Mouse (Mus musculus) ZHBTc4 (cell line): ENCODE results near the gene Pgs1.

Experiments
- DNase-seq: peaks from one replicate; pipeline ENCODE4 v3.0.0-alpha.2; 2011; ENCODE audit warnings: low read depth, low spot score

The Pgs1 gene

DNA sequence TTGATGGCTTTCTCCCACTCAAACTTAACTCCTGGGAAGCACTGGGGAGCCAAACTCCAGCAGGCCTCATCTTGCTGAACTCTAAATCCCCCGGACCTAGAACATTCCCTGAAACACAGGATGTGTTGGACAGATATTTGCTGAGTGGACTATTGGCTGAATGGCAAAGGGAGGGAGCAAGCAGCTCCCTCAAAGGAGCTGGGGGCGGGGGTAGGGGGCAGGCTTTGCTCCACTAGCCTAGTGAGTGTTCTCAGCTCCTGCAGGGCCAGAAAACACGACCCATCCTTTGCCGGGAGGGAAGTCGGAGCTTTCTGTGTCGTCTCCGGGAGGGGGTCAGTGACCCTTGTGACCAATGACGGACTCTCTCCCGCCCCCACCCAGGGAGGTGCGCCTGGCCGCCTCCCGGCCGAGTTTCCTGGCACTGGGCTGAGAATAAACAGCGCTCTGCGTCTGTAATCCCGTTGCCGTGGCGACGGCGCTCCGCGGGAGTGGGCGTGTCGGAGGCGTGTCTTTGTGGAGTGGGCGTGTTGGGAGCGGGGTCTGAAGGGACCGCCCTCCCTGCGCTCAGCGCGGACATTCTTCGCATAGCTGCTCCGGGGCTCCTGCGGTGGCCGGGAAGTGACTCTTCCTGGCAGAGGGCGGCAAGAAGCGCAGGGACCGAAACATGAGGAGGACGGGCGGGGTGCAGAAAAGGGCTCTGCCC lies 22.9 kb upstream of the Pgs1 start:
- DNase-seq = peak; percentile 99

DNA sequence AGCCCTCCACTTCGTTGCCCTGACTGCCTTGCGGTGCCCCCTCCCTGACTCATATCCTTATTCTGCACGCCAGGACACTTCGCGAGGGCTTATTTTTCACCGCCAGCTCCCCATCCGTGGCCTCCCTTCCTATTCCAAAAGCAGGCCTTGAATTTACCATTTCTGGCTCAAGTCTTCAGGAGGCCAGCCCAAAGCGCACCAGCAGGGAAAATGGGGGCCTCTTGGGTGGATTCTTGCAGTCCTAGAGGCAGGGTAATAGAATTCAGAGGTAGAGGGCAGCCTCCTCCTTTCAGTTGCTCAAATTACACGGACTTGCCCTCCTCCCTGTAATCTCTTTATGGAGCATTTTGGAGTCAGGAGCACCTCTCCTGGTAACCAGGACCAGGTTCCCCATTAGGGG lies 22.2 kb upstream of the Pgs1 start:
- DNase-seq = no peak

DNA sequence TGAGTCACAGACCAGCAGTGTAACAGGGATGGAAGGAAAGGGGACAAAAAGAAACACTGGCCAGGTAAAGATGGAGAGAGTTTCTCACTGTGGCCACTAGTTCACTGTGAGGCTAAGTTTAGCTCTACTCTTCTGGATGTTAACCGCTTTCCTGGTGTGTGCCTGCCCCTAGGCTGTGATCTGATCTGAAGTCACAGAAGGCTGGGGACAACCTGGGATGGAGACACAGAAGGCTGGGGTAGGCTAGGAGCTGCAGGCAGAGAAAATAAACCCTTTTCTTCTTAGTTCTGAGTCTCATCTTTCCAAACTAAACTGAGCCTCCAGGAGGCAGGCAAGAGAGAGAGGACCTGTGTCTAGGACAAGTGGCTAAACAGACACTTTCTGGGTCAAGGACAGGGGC lies 21.8 kb upstream of the Pgs1 start:
- no peak for DNase-seq

DNA sequence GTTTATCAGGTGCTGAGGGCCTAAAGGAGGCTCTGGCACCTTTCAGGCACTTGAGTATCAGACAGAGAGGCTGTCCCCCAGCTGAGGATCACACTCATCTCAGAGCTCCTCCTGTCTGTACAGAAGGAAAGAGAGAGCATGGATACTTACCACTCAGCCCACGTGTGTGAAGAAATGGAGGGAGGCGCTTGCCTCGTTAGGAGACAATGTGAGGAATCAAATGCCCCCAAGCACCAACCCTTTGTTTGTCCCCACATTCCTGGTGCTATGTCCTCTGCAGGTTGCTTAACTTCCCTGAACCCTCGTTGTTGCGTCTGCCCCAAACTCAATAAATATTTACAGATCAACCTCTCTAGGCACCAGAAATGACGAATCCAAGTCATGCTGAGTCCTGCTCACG lies 21.0 kb upstream of the Pgs1 start:
- peak; percentile 65 for DNase-seq

DNA sequence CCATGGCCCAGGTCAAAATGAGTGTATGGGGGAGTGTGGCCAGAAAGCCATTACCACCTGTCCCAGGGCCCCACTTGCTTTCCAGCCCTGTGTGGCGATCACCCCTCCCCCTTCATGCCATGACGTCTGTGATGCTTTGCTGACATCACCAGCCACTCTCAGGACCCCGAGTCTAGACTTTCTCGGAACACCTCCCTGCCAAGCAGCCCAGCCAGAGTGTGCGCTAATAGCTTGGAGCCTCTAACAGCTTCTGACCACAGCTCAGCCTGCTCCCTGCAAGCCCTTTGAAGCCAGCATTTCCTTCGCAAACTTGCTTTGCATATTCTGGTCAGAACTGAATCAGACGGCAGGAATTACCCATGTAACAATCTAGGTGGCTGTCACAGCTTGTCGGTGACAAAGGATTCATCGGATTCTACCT lies 20.5 kb upstream of the Pgs1 start:
- peak; percentile 66 for DNase-seq

DNA sequence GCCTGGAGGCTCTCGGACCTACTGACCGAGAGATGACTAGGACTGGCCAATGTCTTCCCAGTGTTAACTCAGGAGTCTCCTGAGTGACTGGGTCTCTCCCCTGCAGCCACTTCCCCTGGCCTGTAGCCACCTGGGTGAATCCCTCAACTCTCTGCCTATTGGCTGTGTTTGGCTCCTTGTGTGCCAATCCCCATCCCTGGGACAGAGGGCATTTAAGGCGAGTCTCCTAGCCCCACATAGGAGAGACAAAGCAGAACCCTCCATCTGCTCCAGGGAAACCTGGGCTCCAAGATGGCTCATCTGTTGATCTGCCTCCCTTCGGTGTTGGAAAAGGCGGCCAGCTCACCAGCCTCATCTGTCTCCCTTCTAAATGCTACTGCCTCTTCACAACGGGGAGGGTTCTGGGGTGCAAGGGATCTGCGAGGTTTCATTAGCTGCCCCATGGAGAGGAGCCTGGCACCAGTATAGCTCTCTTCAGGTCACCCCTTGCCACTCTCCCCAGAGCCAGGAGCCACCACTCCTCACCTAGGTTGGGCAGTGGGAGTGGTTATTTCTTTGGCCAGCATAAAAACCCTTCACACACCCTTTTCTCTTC lies 19.5 kb upstream of the Pgs1 start:
- no peak for DNase-seq

DNA sequence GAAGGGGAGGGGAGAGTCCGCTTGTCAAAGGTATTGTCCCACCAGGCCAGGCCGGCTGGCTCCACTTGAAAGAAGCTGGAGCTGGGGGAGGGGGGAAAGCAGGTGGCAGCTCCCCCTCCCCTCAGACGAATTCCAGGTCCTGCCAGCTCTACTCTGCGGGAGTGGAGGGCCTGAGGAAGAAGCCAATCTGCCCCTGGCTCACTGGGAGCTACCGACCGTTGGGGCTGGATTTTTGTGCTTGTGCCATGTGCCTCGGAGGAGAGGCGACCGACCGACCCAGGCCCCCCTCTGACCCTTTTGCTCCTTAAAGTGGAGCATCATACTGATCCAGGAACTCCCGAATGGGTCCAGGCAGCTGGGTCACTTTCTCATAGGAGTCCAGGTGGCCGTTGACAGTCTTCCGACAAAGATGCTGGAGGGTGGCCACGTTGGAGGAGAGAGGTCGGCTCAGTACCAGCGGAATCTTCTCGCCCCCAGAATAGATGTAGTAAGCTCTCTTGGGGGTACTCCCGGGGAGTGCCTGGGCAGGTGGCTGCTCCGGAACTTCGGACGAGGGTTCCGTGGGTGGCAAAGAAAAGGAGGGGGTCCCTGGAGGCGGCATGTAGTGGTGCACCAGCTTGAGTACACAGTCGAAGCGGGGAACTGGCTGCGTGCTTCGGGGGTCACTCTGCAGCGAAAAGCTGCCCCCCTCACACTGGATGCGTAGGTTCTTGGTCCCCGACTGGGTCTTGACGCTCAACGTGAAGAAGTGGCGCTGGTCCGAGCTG lies 18.7 kb upstream of the Pgs1 start:
- DNase-seq = peak; percentile 66

DNA sequence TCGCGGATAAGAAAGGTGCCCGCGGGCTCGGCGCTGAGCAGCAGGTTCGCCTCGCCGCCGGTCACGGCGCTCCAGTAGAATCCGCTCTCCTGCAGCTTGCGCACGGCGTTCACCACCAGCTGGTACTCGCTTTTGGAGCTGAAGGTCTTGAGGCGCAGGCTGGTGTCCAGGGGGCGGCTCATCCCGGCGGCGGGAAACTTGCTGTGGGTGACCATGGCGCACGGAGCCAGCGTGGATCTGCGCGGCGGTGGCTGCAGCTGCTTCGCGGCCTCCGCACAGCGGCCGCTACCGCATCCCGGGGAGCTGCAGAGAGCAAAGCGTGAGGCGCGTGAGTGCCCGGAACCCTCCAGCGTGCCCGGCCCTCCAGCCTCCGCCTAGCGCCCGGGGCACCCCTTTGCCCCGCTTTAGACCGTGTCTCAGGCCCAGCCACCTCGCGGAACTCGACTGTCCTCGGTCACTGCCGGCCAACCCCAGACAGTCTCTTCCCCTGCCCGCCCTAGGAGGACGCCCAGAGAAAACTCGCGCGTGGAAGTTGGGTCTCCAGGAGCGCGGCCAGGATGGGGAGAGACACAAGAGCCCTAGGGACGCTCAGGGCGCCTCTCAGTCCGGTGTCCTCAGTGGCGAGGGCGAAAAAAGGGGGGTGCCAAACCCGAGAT lies 17.9 kb upstream of the Pgs1 start:
- peak; percentile 56 for DNase-seq

DNA sequence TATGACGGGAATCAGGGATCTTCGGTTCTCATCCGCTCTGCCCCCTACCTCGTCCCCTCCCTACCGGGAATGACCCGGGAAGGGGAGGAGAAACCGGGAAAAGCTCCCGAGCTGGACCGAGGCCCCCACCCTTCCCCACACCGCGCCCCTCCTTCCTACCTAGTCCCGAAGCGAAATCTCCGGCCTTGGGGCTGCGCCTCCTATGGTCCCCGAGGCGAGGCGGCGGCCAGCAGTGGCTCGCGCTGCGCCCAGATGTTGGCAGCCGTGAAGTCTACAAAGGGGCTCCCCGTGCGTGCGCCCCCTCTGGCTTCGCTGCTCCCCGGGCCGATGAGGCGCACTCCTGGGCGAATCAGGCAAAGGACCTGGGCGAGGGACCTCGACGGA lies 17.4 kb upstream of the Pgs1 start:
- DNase-seq = no peak

DNA sequence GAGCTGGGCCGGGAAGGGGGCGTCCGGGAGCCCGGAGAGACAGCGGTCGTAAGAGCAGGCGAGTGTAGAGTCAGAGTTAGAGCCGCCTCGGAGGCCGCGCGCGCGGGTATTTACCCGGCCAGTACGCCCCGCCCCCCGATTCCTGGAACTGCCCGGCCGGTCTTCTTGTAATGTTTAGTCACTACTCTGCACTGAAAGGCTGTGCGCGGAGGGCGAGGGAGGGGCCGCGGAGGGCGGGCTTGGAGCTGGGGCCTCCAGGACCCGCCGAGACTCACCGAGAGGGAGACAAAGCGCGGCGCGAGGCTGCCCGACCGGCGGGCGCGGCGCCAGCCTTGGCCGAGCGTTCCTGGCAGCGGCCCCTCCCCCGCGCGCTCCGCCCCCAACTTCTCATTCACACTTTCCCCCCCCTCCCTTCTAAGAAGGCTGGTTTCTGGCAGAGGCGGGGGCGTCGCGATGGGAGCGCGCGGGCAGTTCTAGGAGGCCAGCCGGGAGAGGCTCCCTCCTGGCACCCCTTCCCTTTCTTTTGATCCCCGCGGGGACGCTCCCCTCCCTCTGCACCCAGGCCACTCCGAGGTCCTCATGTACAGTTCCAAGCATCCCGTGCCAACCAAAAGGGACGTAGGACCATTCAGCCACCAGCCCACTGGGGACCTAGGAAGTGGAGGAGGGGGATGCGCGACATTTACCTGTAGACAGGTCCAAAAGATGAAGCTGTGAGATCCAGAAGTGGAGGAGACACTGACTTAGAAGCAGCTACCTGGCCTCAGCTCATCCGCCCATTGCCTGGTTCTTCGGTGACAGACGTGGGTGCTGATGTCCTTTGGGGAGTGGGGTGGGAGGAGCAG lies 16.8 kb upstream of the Pgs1 start:
- DNase-seq = peak; percentile 99

DNA sequence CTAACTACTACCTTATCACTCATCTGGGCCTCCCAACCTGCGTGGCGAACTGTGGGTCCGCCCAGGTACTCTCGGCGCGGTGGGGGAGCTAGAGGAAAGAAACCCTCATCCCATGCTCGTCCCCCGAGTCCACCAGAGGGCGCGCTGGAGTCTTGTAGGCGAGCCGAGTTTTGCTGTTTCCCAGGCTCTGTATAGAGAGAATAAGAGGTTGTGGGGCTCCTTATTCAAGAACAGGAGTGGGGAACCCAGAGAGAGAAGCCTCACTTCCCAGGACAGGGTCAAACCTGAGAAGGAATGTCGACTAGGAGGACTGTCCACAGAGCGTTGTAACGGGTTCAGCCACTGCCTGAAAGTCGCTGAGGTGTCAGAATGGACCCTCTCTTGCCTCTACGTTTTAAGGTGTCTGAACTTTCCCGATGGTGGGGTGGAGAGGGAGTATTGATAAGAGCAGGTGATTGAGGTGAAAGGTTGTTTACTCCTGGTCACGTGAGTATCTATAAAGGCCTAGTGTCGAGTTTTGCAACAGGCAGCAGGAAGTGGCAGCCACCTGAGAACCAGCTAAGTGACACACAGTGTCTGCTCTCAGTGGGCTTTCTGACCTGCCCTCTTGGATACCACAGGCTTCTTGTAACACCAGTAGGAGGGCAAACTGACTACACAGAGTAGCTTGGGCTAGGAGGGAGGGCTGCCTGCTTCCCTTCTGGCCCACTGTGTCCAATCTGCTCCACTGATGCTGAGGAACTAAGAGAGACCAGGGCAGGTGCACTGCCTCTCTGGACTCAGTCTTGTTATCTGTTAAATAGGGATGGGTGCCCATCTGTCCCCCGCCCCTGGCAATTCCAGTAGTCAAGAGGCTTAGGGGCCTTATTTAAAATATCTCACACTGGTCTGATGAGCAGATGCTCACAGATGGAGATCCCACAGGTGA lies 15.9 kb upstream of the Pgs1 start, which contains the start of gene Socs3:
Socs3 (minus strand) TSS at position 103 of the 928 bp plus-strand sequence.
- peak; percentile 95 for DNase-seq

DNA sequence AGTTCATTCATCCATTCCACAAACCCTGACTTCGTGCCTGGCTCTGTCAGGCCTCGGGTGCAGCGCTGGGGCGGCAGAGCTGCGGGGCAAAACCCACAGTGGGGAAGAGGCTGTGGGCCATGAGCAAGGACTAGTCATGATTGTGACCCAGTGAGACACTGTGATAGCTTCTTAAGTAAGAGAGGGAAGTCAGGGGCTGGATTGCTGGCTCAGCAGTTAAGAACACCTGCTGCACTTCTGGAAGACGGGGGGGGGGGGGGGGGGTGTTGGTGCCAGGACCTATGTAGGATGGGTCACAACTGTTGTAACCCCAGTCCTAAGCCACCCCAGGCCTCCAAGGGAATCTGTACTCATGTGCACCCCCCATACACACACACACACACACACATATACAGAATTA lies 15.0 kb upstream of the Pgs1 start:
- no peak for DNase-seq

DNA sequence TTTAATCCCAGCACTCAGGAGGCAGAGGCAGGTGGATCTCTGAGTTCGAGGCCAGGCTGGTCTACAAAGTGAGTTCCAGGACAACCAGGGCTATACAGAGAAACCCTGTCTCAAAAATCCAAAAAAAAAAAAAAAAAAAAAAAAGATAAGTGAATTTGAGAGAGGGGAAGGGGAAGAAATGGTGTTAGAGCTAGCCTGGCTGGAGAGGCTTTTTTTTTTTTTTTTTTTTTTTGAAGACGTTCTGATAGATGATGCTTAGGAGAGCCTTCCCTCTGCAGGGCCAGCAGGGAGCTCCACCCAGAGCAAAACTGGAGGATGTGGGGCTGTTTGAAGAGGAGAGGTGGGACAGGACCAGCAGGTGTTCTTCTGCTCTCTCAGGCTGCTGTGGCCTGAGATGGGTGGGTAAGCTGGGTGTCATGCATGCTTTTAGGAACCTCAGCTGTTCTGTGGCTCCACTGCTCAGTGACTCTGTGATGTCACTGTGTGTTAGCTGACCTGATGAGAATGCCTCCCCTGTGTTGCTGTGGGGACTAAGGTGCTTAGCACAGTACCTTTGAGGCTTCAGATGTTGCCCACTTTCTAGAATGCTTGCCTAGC lies 14.3 kb upstream of the Pgs1 start:
- DNase-seq = no peak

DNA sequence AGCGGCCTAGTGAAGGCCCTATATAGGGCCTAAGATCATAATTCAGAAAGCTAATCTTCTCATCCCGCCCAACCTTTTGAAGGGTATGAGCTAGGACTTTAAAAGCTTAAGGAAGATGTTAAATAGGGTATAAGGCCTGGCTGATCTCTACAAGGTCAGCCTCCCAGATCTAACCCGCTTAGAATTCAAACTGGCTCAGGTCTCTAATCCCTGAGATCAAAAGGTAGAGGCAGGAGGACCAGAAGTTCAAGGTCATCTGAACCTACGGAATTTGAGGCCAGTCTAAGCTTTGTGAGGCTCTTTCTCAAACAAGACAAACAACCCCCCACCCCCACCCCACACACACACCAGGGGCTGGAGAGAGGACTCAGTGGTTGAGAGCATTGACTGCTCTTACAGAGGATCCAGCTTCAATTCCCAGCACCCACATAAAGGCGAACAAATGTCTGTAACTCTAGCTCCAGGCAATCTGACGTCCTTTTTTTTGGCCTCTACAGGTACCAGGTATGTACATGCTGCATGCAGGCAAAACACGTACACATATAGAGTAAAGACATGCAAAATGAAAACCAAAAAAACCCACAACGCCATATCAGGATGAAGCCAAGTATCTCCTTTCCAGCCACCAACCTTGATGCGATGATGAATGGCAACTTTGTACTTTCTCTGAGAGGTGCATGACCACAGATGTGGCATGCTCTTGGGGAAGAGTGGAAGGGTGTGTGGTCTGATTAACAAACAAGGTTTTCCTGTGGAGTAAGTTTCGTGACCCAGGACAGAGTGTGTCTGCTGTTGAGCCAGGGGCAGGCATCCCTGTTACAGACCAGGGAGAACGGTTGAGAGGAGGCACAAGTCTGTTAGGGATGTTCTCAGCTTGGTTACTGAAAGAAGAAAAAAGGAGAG lies 13.2 kb upstream of the Pgs1 start:
- DNase-seq = peak; percentile 93

DNA sequence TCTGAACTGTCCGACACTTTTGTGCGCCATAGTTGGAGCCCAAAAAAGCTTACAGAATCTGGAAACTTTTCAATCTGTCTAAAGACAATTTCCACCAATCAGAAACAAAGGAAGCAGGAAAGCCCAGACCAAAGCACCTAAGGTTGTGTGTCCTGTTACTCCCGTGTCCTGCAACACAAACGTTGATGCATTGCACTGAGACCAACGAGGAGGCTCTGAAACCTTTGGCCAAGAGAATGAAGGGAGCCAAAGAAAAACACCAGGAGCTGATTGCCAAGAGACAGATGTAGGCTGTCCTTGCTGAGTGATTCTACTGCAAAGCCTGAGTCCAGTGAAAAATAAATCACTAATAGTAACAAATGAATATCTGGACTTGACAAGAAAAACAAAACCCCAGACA lies 12.5 kb upstream of the Pgs1 start:
- DNase-seq = no peak

DNA sequence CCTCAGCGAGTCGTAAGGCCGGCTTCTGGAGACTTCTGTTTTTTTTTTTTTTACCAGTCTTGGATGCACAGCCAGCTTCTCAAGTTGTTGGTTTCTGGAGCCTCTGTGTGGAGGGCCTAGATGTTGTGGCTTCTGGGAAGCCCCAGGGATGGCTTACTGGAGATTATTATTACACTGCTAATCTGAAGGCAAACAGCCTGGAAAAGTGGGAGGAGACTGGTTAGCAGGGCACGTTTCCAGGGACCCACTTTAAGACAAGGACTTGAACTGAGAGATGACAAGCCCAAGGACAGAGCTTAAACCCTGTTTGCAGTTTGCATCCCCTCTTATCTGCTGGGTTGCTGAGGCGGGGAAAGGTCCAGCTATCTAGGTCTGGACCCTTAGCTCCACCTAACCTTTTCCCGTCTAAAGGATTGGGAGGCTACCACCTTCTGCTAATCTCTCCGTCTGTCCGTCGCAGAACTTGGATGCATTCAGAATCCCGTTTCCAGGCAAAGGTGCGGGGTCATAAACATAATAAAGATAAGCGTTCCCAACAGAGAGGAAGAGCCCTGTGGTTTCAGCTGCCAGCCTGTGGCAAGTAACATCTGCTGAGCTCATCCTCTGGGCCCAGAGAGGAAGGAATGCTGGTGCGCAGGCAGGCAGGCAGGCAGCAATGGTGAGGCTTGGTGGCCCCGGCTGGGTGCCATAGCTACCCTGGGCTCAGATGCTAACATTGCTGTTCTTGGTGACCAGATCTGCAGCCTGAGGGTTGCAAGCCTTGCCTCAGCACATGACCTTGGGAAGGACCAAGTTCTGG lies 11.6 kb upstream of the Pgs1 start:
- DNase-seq = peak; percentile 79

DNA sequence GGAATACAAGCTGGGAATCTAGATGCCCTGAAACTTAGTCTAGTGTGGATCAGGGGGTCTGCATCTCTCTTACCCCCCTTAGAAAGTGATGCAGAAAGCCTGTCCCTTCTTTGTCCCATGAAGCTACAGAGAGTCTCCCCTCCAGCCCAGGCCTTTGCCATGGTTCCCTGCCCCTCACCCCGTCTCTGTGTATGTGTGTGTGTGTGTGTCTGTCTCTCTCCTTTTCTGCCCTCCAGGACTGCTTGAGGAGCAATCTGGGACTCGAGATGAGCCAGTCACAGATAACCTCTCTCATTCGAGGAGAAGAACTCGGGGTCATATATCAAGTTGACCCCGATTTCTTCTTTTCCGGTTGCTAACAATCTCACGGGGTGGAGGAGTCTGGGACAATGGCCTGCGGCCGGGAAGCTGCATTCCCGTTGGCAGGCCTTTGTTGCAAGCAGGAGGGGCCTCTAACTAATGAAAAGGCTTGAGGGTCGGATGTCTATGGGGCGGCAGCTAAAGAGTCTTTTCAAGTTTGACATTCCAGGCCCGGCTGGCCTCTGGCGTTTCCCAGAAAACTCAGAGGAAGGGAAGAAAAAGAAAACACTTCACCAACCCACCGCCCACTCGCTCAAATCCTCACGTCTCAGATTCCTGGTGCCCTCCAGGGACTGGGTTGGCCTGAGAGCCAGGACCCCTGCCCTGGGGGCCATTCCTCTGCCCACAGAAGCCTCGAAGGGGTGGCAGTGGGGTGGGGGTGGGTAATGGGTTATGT lies 10.7 kb upstream of the Pgs1 start:
- peak; percentile 96 for DNase-seq
